Mouse (Mus musculus): ENCODE data around the gene Tuba3a. TPM values are rescaled to one million over a fixed set of nuclear protein-coding genes. Genes with fewer than 3 reads are reported as not detected.
"Not testable (repeated sequence)": the region's sequence is repeated elsewhere in the genome, so short reads cannot be mapped to it uniquely, and the experiment has no call there.

Tuba3a gene
- total RNA-seq, 4 experiments from 2014 or later, result 0.20 to 0.31 TPM; not detected in 2

- DNase-seq (ENCODE audit: low spot score in 2 of 2), result no peak
These were observed 21.2 kb upstream of the Tuba3a start for GRCm38 (mm10) chr6:125307091-125307490.

- DNase-seq (ENCODE audit: low spot score in 2 of 2), result no peak
These were observed 19.6 kb upstream of the Tuba3a start for GRCm38 (mm10) chr6:125305465-125305864.

- not testable (repeated sequence) for DNase-seq (ENCODE audit: low spot score in 2 of 2)
These were observed 18.6 kb upstream of the Tuba3a start for GRCm38 (mm10) chr6:125304408-125304807.

GRCm38 (mm10) chr6:125303242-125303641, 17.4 kb upstream of the Tuba3a start:
- no peak for DNase-seq (ENCODE audit: low spot score in 2 of 2)

- no peak for DNase-seq (ENCODE audit: low spot score in 2 of 2)
These were observed 16.6 kb upstream of the Tuba3a start for GRCm38 (mm10) chr6:125302231-125302982.

- no peak for DNase-seq (ENCODE audit: low spot score in 2 of 2)
These were observed 15.1 kb upstream of the Tuba3a start for GRCm38 (mm10) chr6:125300982-125301381.

- no peak for DNase-seq (ENCODE audit: low spot score in 2 of 2)
These were observed 11.4 kb upstream of the Tuba3a start for GRCm38 (mm10) chr6:125297149-125297820.

- no peak for DNase-seq (ENCODE audit: low spot score in 2 of 2)
These were observed 8.2 kb upstream of the Tuba3a start for GRCm38 (mm10) chr6:125294049-125294448.

- DNase-seq (ENCODE audit: low spot score in 2 of 2), result no peak
These were observed 6.4 kb upstream of the Tuba3a start for GRCm38 (mm10) chr6:125292256-125292655.

GRCm38 (mm10) chr6:125291329-125291728, 5.5 kb upstream of the Tuba3a start:
- peak; percentile 34 to 49 for DNase-seq (ENCODE audit: low spot score in 2 of 2)

GRCm38 (mm10) chr6:125288730-125289129, 2.9 kb upstream of the Tuba3a start:
- DNase-seq (ENCODE audit: low spot score in 2 of 2), result no peak

GRCm38 (mm10) chr6:125286944-125287343, 1.1 kb upstream of the Tuba3a start:
- DNase-seq (ENCODE audit: low spot score in 2 of 2), result no peak

- no peak for DNase-seq (ENCODE audit: low spot score in 2 of 2)
These were observed 1.1 kb downstream of the Tuba3a start for GRCm38 (mm10) chr6:125284751-125285150.

GRCm38 (mm10) chr6:125284250-125284649, 1.6 kb downstream of the Tuba3a start:
- DNase-seq (ENCODE audit: low spot score in 2 of 2), result no peak

- DNase-seq (ENCODE audit: low spot score in 2 of 2), result not testable (repeated sequence)
These were observed 3.1 kb downstream of the Tuba3a start for GRCm38 (mm10) chr6:125282721-125283120.

- DNase-seq (ENCODE audit: low spot score in 2 of 2), result no peak
These were observed 6.1 kb downstream of the Tuba3a start for GRCm38 (mm10) chr6:125279729-125280128.

GRCm38 (mm10) chr6:125274841-125275563, 10.8 kb downstream of the Tuba3a start:
- no peak for DNase-seq (ENCODE audit: low spot score in 2 of 2)

- no peak for DNase-seq (ENCODE audit: low spot score in 2 of 2)
These were observed 13.5 kb downstream of the Tuba3a start for GRCm38 (mm10) chr6:125272228-125272785.

- DNase-seq (ENCODE audit: low spot score in 2 of 2), result peak; percentile 90 to 94
These were observed 14.2 kb downstream of the Tuba3a start for GRCm38 (mm10) chr6:125271455-125272227.

GRCm38 (mm10) chr6:125268799-125269198, 17.0 kb downstream of the Tuba3a start:
- no peak for DNase-seq (ENCODE audit: low spot score in 2 of 2)

GRCm38 (mm10) chr6:125267469-125267868, 18.4 kb downstream of the Tuba3a start:
- no peak for DNase-seq (ENCODE audit: low spot score in 2 of 2)

Data from layer of hippocampus, adult 8-10 months (tissue).